Mouse (Mus musculus) hindbrain, embryonic 14.5 days (tissue): ENCODE data around the gene Pear1. TPM values are rescaled to one million over a fixed set of nuclear protein-coding genes. Genes with fewer than 3 reads are reported as not detected.

Experiments used
- ATAC-seq: fragments of 200-750 bp; cut with Nextera tagmentation; 2 replicates; pipeline ENCODE4 v1.8.0; 2017; ENCODE audit warnings: moderate number of reproducible peaks, mild to moderate bottlenecking, moderate TSS enrichment, moderate library complexity; ENCODE audit not compliant: low FRiP score
- DNase-seq: peaks from one replicate; pipeline ENCODE4 v3.0.0-alpha.2; 2015; ENCODE audit warnings: low spot score
- H3K27ac ChIP-seq: fragments of 300-500 bp; sonication (generic); 2 replicates; pipeline ENCODE4 v1.5.1; 2014; ENCODE audit warnings: mild to moderate bottlenecking, moderate library complexity
- H3K27me3 ChIP-seq: fragments of 300-500 bp; sonication (generic); 2 replicates; pipeline ENCODE4 v1.6.1; 2014; ENCODE audit warnings: mild to moderate bottlenecking, low read length, mixed read lengths; ENCODE audit not compliant: control insufficient read depth, insufficient read depth
- H3K36me3 ChIP-seq: fragments of 300-500 bp; sonication (generic); replicated peaks from 2 replicates; pipeline ENCODE4 v1.6.1; 2014; ENCODE audit not compliant: control insufficient read depth, insufficient read depth
- H3K4me1 ChIP-seq: fragments of 300-500 bp; sonication (generic); replicated peaks from 2 replicates; pipeline ENCODE4 v1.6.1; 2014; ENCODE audit warnings: antibody characterized with exemption, low read length, mixed read lengths; ENCODE audit not compliant: control insufficient read depth, insufficient read depth
- H3K4me2 ChIP-seq: fragments of 300-500 bp; sonication (generic); replicated peaks from 2 replicates; pipeline ENCODE4 v1.6.1; 2014; ENCODE audit warnings: mild to moderate bottlenecking, moderate library complexity
- H3K4me3 ChIP-seq: fragments of 300-500 bp; sonication (generic); replicated peaks from 2 replicates; pipeline ENCODE4 v1.5.1; 2014; ENCODE audit warnings: mild to moderate bottlenecking, low read length
- H3K9ac ChIP-seq: fragments of 300-500 bp; sonication (generic); 2 replicates; pipeline ENCODE4 v1.6.1; 2014
- H3K9me3 ChIP-seq: fragments of 300-500 bp; sonication (generic); 2 replicates; pipeline ENCODE4 v1.6.1; 2016; ENCODE audit warnings: low read length; ENCODE audit not compliant: control insufficient read depth
- WGBS: fragments of 180-500 bp; shearing (Covaris S2); extraction: QIAGEN DNeasy Blood & Tissue Kit; methylation state at CpG from one replicate; pipeline ENCODE4 v1.1.7; 2014; 5-methylcytosine and 5-hydroxymethylcytosine counted together
- polyA plus RNA-seq: library from polyadenylated mRNA; unstranded; fragments of >200 nt; fragmentation: Nextera tagmentation; extraction: Ambion mirVana; gene quantifications from 2 replicates; pipeline ENCODE4 v1.2.1, GENCODE M21; 2014

Gene Pear1
- polyA plus RNA-seq, 1 experiment from 2014 or later, result 9.9 TPM

DNA sequence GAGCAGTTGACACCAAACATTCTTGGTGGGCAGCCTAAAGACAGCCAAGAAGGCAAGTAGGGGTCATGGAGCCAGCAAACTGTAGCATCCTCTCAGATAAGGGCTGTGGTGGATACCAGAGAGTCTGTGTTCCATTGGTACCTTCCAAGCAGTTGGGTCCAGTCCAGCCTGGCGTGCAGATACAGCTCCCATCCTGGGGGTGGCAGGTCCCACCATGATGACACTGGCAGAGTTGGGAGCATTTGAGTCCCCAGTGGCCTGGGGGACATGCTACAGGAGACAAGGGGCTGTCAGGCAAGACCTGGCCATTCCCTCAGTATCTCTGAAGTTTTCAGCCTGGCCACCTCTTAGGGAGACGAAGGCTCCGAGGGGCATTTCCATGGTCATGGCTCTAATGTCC lies 71.5 kb downstream of the Pear1 start:
- Histone ChIP-seq H3K4me3 (no peak overlapping the region), H3K9me3 (no peaks in the 10 kb centered on the region), H3K9ac (no peak overlapping the region), H3K4me1 (0 out of 2 replicates have a peak, but pooled peaks cover 6% of the 10 kb centered on the region), H3K36me3 (no peaks in the 10 kb centered on the region), H3K4me2 (no peak overlapping the region), H3K27me3 (no peaks in the 10 kb centered on the region), H3K27ac (no peak overlapping the region)
- ATAC-seq, result no peak
- no peak for DNase-seq
- WGBS, result 83% methylated on average over 3 of the region's 3 CpGs

DNA sequence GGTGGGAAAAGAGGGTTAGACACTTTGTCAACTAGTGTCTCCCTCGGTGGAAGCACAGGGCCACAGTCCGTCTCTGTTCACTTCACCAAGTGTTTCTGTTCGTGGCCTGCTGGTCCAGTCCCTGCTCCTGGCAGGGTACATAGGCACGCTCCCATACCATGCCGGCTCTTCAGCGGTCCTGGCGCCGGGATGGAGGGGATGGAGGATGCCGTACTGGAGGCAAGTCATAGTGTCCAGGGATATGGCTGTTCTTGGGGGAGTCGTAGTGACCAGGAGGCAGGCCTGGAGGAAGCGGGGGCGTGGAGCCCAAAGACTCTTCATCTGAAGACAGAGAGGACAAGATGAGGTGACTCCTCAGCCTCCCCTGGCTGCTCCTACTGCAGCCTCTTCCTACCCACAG lies 74.1 kb downstream of the Pear1 start:
- H3K4me1 ChIP-seq, result peaks cover 5% of the 10 kb centered on the region; the same call in 1 of the 2 replicates
- no peaks in the 10 kb centered on the region for H3K27me3 ChIP-seq
- no peak overlapping the region for H3K4me3 ChIP-seq
- H3K9ac ChIP-seq, result no peak overlapping the region
- ATAC-seq (no peak), DNase-seq (no peak)
- H3K4me2 ChIP-seq, result no peak overlapping the region
- H3K9me3 ChIP-seq, result no peaks in the 10 kb centered on the region
- WGBS, result 90% methylated on average over 12 of the region's 12 CpGs
- H3K27ac ChIP-seq, result no peak overlapping the region
- H3K36me3 ChIP-seq, result no peaks in the 10 kb centered on the region

DNA sequence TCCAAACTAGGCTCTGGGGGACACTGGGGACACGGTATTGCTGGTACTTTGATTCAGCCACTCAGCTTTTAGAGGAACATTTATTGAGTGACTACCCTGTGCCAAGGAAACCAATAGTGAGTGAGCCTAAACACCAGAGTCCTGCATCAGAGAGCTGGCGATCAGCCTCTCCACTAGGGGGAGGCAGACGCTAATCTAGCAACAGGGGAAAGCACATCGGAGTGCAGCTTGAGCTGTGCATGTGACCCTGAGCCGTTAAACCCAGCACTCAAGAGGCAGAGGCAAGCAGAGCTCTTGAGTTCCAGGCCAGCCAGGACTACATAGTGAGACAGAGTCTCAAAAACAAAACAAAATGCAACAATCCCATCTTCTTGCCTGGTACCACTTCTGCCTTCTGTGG lies 75.1 kb downstream of the Pear1 start:
- no peak overlapping the region for H3K27ac ChIP-seq
- no peak overlapping the region for H3K9ac ChIP-seq
- no peaks in the 10 kb centered on the region for H3K36me3 ChIP-seq
- WGBS, result 13% methylated on average over 5 of the region's 5 CpGs
- no peak overlapping the region for H3K4me3 ChIP-seq
- H3K27me3 ChIP-seq, result no peaks in the 10 kb centered on the region
- H3K4me1 ChIP-seq, result peaks cover 6% of the 10 kb centered on the region; the same call in 1 of the 2 replicates
- H3K9me3 ChIP-seq, result no peaks in the 10 kb centered on the region
- no peak overlapping the region for H3K4me2 ChIP-seq
- ATAC-seq (no peak), DNase-seq (peak; percentile 38)

DNA sequence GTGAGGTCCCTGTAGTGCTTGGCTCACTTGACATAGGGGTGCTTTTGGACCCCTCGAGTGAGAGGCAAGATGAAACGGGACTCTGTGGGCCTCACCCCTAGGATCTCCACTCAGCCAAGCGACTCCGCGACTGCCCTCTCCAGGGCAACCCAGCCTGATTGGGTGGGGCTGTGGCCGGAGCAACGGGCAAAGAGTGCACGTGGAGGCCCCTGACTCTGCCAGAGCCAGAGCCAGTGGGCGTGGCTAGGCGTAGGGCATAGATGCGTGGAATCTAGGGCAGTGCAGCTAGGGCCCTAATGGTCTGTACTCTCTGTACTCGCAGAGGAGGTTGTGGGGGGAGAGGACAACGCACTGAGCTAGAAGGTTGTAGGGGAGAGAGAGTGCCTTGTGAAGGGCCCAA lies 75.7 kb downstream of the Pear1 start, which contains the start of gene Lrrc71:
TSS of gene Lrrc71 (minus strand) at position 195 of the 400 bp plus-strand sequence.
- Histone ChIP-seq H3K27ac (no peak within 1 kb of the TSS), H3K36me3 (no peaks in the 10 kb centered on the region), H3K27me3 (no peaks in the 10 kb centered on the region), H3K4me2 (no peak within 1 kb of the TSS), H3K9ac (no peak within 1 kb of the TSS), H3K4me3 (no peak within 1 kb of the TSS), H3K4me1 (peaks cover 6% of the 10 kb centered on the region; the same call in 1 of the 2 replicates), H3K9me3 (no peaks in the 10 kb centered on the region)
- ATAC-seq (no peak; the same call in 1 of the 2 replicates), DNase-seq (no peak)
- WGBS, result 46% methylated on average over 13 of the region's 13 CpGs

DNA sequence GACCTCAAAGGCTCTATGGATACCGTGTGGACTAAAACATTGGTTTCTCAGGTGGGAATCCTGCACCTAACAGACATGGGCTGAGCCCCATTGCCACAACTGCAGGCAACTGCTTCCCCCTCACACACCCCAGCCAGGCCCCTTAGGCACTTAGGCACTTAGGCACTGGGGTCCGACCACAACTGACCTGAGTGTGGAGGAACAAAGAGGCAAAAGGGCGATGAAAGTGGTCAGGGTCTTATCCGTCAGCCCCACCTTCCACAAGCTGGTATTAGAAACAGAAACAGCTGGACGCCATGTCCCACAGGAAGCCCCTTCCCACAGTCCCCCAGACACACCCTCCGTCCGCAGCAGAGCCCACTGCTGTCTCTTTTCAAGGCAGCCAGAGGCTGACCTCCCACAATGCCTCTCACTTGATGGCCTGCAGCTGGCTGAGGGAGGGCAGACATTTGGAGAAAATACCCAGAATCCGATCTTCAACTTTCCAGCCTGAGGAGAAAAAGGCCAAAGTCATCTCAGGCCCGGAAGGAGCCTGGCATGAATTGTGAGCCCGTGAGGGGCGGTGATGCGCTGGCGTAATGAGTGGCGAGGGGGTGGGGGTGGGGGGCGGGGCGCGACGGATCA lies 79.0 kb downstream of the Pear1 start:
- DNase-seq (no peak), ATAC-seq (no peak)
- Histone ChIP-seq H3K4me3 (no peak overlapping the region), H3K27ac (no peak overlapping the region), H3K9ac (no peak overlapping the region), H3K9me3 (no peaks in the 10 kb centered on the region), H3K4me2 (peak overlapping the region; percentile 40), H3K36me3 (peaks cover 14% of the 10 kb centered on the region), H3K4me1 (peaks cover 6% of the 10 kb centered on the region; the same call in 1 of the 2 replicates), H3K27me3 (no peaks in the 10 kb centered on the region)
- 35% methylated on average over 18 of the region's 18 CpGs for WGBS

DNA sequence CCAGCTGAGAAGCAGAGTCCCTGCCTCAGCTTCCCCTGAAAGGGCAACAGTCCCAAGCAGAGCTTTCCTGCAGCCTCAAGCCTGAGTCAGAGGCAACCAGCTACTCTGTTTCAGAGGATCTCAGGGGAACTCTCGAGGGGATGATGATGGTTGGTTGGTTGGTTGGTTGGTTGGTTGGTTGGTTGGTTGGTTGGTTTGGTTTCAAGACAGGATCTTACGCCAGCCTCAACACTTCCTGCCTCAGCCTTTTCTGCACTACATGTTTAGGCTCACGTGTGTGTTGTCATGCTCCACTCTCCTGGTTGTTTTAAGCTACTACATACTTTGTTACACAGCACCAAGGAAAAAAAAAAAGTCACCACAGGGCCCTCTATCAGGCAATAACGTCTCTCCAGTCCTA lies 80.2 kb downstream of the Pear1 start:
- Histone ChIP-seq H3K9ac (no peak overlapping the region), H3K4me1 (peaks cover 6% of the 10 kb centered on the region; the same call in 1 of the 2 replicates), H3K36me3 (peaks cover 14% of the 10 kb centered on the region), H3K4me3 (no peak overlapping the region), H3K27ac (no peak overlapping the region), H3K4me2 (no peak overlapping the region), H3K27me3 (no peaks in the 10 kb centered on the region), H3K9me3 (no peaks in the 10 kb centered on the region)
- DNase-seq (no peak), ATAC-seq (no peak)
- WGBS, result 86% methylated on average over 4 of the region's 4 CpGs

DNA sequence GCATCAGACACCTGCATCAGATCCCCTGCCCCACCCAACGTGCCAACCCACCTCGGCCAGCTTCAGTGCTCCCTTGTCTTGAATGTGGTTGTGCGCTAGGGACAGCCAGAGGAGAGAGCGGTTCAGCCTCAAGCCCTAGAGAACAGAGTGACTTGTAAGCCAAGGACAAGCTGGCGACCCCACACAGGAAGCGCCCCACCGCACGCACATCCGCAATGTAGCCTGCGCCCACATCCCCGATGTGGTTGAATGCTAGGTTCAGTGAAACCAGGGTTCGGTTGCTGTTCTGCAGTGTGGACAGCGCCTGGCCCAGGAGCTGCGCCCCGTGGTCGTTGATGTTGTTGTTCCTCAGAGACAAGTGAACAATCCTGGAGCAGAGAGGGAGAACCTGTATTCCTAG lies 81.4 kb downstream of the Pear1 start:
- Histone ChIP-seq H3K27ac (no peak overlapping the region), H3K27me3 (no peaks in the 10 kb centered on the region), H3K4me2 (no peak overlapping the region), H3K9me3 (no peaks in the 10 kb centered on the region), H3K4me1 (peaks cover 6% of the 10 kb centered on the region; the same call in 1 of the 2 replicates), H3K9ac (no peak overlapping the region), H3K4me3 (no peak overlapping the region), H3K36me3 (peaks cover 23% of the 10 kb centered on the region)
- WGBS, result 90% methylated on average over 16 of the region's 16 CpGs
- DNase-seq (no peak), ATAC-seq (no peak)

DNA sequence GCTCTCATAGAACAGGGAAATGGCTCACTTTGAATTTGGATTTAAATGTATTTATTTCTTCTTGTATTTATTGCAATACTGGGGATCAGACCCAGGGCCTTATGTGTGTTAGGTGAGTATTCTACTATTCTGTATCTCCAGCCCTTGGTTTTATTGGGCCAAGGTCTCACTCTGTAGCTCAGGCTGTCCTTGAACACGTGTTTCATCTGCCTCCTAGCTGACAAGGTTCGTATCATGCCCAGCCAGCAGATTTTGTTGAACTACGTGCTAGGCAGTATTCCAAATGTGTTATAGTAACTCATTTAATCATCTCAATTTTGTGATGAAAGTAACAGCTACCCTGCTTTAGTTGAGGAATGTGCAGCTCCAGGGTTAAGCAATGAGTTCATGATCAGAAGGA lies 82.1 kb downstream of the Pear1 start:
- no peak overlapping the region for H3K4me3 ChIP-seq
- no peak overlapping the region for H3K9ac ChIP-seq
- H3K27me3 ChIP-seq, result no peaks in the 10 kb centered on the region
- no peak overlapping the region for H3K27ac ChIP-seq
- WGBS, result 89% methylated on average over 3 of the region's 3 CpGs
- H3K9me3 ChIP-seq, result no peaks in the 10 kb centered on the region
- DNase-seq (no peak), ATAC-seq (no peak)
- no peak overlapping the region for H3K4me2 ChIP-seq
- H3K4me1 ChIP-seq, result peaks cover 6% of the 10 kb centered on the region; the same call in 1 of the 2 replicates
- H3K36me3 ChIP-seq, result peaks cover 31% of the 10 kb centered on the region

DNA sequence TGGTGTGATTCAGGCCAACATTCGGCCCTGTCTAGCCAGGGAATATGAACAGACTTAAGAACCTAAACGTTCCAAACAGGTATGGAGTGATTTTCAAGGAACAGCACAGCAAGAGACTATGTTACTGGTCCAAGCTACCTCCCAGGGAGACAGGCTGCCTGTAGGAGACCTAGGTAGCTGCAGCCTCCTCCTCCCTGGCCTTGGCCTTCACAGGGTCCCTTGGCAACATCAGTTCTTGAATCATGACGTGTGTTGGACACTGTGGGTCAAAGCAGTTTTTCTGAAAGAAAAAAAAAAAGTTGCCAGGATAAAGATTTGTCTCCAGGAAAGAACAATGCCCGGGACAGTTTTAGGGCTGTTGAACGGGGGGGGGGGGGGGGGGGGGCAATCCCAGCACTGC lies 85.2 kb downstream of the Pear1 start:
- ATAC-seq, result no peak
- H3K9ac ChIP-seq, result no peak overlapping the region
- H3K4me2 ChIP-seq, result no peak overlapping the region
- no peaks in the 10 kb centered on the region for H3K9me3 ChIP-seq
- H3K27me3 ChIP-seq, result no peaks in the 10 kb centered on the region
- 76% methylated on average over 5 of the region's 5 CpGs for WGBS
- H3K36me3 ChIP-seq, result peaks cover 62% of the 10 kb centered on the region
- no peak overlapping the region for H3K4me3 ChIP-seq
- H3K27ac ChIP-seq, result no peak overlapping the region
- no peaks in the 10 kb centered on the region for H3K4me1 ChIP-seq
- no peak for DNase-seq

DNA sequence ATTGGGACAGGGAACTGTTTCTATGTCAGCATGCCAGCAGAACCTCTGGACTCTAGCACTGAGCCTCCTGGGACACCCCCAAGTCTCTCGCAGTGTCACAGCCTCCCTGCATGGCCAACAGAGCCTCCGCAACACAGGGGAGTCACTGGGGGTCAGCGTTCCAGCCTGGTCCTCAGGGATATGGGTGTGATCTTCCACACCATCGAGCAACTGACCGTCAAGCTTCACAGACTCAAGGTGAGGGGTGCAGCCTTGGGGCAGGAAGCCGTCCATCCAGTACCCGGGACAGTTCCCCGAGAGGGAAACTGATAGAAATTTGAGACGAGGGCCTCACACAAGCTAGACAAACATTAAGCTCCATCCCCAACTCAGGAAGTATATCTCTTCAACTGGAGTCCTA lies 88.8 kb downstream of the Pear1 start:
- no peak overlapping the region for H3K4me3 ChIP-seq
- H3K4me1 ChIP-seq, result no peaks in the 10 kb centered on the region
- no peak overlapping the region for H3K4me2 ChIP-seq
- no peak overlapping the region for H3K9ac ChIP-seq
- H3K27ac ChIP-seq, result no peak overlapping the region
- no peak for ATAC-seq
- DNase-seq, result no peak
- H3K36me3 ChIP-seq, result peaks cover 83% of the 10 kb centered on the region
- H3K27me3 ChIP-seq, result no peaks in the 10 kb centered on the region
- WGBS, result 82% methylated on average over 9 of the region's 9 CpGs
- H3K9me3 ChIP-seq, result no peaks in the 10 kb centered on the region
